Mouse (Mus musculus) forebrain, embryonic 14.5 days (tissue): ENCODE measurements around the gene Wdr73. TPM values are rescaled to one million over a fixed set of nuclear protein-coding genes. Genes with fewer than 3 reads are reported as not detected.

Experiments
- ATAC-seq: fragments of 200-750 bp; cut with Nextera tagmentation; 2 replicates; pipeline ENCODE4 v1.8.0; 2017; ENCODE audit warnings: mild to moderate bottlenecking, moderate library complexity
- DNase-seq: peaks from one replicate; pipeline ENCODE4 v3.0.0-alpha.2; 2015; ENCODE audit warnings: low spot score
- H3K27ac ChIP-seq: fragments of 300-500 bp; sonication (generic); 2 replicates; pipeline ENCODE4 v1.5.1; 2014; ENCODE audit warnings: low read depth, mild to moderate bottlenecking, control low read depth, low read length, moderate library complexity
- H3K27me3 ChIP-seq: fragments of 300-500 bp; sonication (generic); replicated peaks from 2 replicates; pipeline ENCODE4 v1.6.1; 2014; ENCODE audit warnings: low read length, control low read depth, mixed read lengths; ENCODE audit not compliant: control insufficient read depth, insufficient read depth
- H3K36me3 ChIP-seq: fragments of 300-500 bp; sonication (generic); 2 replicates; pipeline ENCODE4 v1.6.1; 2014; ENCODE audit warnings: low read length, control low read depth; ENCODE audit not compliant: control insufficient read depth, insufficient read depth
- H3K4me1 ChIP-seq: fragments of 300-500 bp; sonication (generic); 2 replicates; pipeline ENCODE4 v1.6.1; 2014; ENCODE audit warnings: antibody characterized with exemption, low read length, control low read depth; ENCODE audit not compliant: control insufficient read depth, insufficient read depth
- H3K4me2 ChIP-seq: fragments of 300-500 bp; sonication (generic); 2 replicates; pipeline ENCODE4 v1.6.1; 2014; ENCODE audit warnings: mild to moderate bottlenecking, control low read depth, low read length
- H3K4me3 ChIP-seq: fragments of 300-500 bp; sonication (generic); 2 replicates; pipeline ENCODE4 v1.5.1; 2014; ENCODE audit warnings: low read depth, low read length, control low read depth
- H3K9ac ChIP-seq: fragments of 300-500 bp; sonication (generic); 2 replicates; pipeline ENCODE4 v1.6.1; 2014; ENCODE audit warnings: mild to moderate bottlenecking, low read length, control low read depth, moderate library complexity
- H3K9me3 ChIP-seq: fragments of 300-500 bp; sonication (generic); replicated peaks from 2 replicates; pipeline ENCODE4 v1.6.1; 2016; ENCODE audit warnings: low read length, control low read depth, mixed read lengths; ENCODE audit not compliant: control insufficient read depth
- WGBS: fragments of 180-500 bp; shearing (Covaris S2); extraction: QIAGEN DNeasy Blood & Tissue Kit; methylation state at CpG from one replicate; pipeline ENCODE4 v1.1.7; 2014; 5-methylcytosine and 5-hydroxymethylcytosine counted together
- polyA plus RNA-seq: library from polyadenylated mRNA; unstranded; fragments of >200 nt; fragmentation: Nextera tagmentation; extraction: Ambion mirVana; gene quantifications from 2 replicates; pipeline ENCODE4 v1.2.1, GENCODE M21; 2014

Wdr73 gene
- polyA plus RNA-seq, 1 experiment from 2014 or later: 36.3 TPM

DNA sequence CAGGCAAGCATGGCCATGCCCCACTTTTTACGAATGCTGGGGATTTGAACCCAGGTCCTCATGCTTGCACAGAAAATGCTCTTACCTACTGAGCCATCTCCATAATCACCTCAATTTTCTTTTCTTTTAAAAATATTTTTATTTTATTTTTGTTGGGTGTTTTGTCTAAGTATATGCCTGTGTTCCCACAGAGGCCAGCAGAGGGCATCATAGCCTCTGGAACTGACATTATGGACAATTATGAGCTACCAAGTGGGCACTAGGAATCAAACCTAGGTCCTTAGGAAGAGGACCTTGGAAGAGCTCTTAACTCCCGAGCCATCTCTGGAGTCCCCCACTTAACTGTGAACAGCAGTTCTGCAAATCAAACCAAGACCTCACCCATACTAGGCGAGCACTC lies 47.9 kb downstream of the Wdr73 start:
- no peak overlapping the region for H3K27ac ChIP-seq

GRCm38 (mm10) chr7:80850520-80850919 lies 50.5 kb downstream of the Wdr73 start:
- Histone ChIP-seq H3K4me1 (no peaks in the 10 kb centered on the region), H3K4me2 (no peak overlapping the region), H3K9ac (no peak overlapping the region), H3K27me3 (no peaks in the 10 kb centered on the region), H3K9me3 (no peaks in the 10 kb centered on the region), H3K36me3 (no peaks in the 10 kb centered on the region), H3K4me3 (no peak overlapping the region), H3K27ac (no peak overlapping the region)
- WGBS: 82% methylated on average over 5 of the region's 5 CpGs
- ATAC-seq: no peak
- no peak for DNase-seq

More for the DNA sequence above, 47.9 kb downstream of the Wdr73 start:
- Histone ChIP-seq H3K4me2 (no peak overlapping the region), H3K9ac (no peak overlapping the region), H3K4me1 (no peaks in the 10 kb centered on the region), H3K4me3 (no peak overlapping the region), H3K9me3 (no peaks in the 10 kb centered on the region), H3K27me3 (no peaks in the 10 kb centered on the region), H3K36me3 (no peaks in the 10 kb centered on the region)
- WGBS: 91% methylated on average over 3 of the region's 3 CpGs
- ATAC-seq: no peak
- DNase-seq: no peak

DNA sequence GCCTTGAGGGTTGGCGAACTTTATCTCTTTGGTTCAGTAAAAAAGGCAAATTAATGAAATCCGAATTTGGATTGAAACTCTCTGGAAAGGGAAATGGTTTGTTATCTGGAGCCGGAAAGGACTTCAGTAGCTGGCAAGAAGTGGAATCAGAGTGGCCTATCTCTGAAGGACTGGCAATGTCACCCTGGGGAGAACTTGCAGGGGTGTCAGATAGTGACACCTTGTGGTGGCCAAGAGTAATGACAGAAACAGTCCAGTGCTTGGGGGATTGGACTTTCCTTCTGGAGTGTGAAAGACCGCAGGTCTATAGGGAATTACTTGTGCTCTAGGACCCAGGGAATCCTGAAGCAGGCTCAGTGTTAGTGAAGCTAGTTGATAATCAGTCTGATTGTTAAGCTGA lies 51.4 kb downstream of the Wdr73 start:
- Histone ChIP-seq H3K36me3 (no peaks in the 10 kb centered on the region), H3K4me2 (no peak overlapping the region), H3K27ac (no peak overlapping the region), H3K9ac (no peak overlapping the region), H3K27me3 (no peaks in the 10 kb centered on the region), H3K4me1 (no peaks in the 10 kb centered on the region), H3K9me3 (no peaks in the 10 kb centered on the region), H3K4me3 (no peak overlapping the region)
- 30% methylated on average over 4 of the region's 4 CpGs for whole genome bisulfite sequencing
- ATAC-seq: peak; percentile 60; the same call in 1 of the 2 replicates
- peak; percentile 83 for DNase-seq

DNA sequence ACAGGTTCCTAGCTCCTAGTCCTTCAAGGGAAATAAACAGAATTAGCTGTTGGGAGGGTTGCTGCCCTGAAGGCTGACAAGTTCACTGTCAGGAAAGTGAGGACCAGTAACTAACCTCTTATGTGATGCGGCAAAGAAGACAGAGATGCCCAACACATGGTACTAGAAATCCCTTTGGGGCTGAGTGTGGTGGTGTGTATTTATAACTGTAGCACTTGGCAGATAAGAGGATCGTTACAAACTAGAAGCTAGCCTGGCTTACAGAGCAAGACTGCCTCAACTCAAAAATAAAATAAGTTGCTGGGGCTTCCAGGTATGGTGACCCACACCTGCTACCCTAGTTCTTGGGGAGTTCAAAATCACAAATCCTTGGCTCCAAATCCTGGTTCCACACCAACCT lies 51.8 kb downstream of the Wdr73 start:
- Histone ChIP-seq H3K27me3 (no peaks in the 10 kb centered on the region), H3K36me3 (no peaks in the 10 kb centered on the region), H3K4me3 (no peak overlapping the region), H3K9me3 (no peaks in the 10 kb centered on the region), H3K27ac (no peak overlapping the region), H3K4me2 (no peak overlapping the region), H3K9ac (no peak overlapping the region), H3K4me1 (no peaks in the 10 kb centered on the region)
- 82% methylated on average over 2 of the region's 2 CpGs for WGBS
- ATAC-seq (no peak), DNase-seq (no peak)

GRCm38 (mm10) chr7:80846709-80847108 lies 54.4 kb downstream of the Wdr73 start:
- WGBS: 89% methylated on average over 5 of the region's 5 CpGs
- H3K9me3 ChIP-seq: no peaks in the 10 kb centered on the region
- H3K27ac ChIP-seq: no peak overlapping the region
- H3K4me3 ChIP-seq: no peak overlapping the region
- no peak overlapping the region for H3K9ac ChIP-seq
- DNase-seq (no peak), ATAC-seq (no peak)
- no peaks in the 10 kb centered on the region for H3K27me3 ChIP-seq
- no peaks in the 10 kb centered on the region for H3K36me3 ChIP-seq
- no peak overlapping the region for H3K4me2 ChIP-seq
- H3K4me1 ChIP-seq: no peaks in the 10 kb centered on the region

DNA sequence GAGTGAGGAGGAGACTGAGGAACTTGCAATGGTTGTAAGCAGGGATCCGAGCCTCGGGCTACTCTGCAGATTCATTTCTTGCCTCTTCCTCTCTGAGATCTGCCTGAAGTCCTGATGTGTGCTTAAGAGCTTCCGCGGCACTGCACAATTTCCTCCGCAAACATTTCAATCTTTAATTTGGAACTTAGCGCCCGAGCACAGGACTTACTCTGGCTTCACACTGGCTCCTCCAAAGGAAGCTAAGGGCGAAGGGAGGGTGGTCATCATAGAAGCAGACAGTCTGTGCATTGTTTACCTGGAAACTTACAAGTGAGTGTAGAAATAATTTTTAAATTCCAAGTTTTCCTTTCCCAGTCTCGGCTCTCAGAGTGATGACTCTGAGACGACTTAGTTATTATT lies 54.8 kb downstream of the Wdr73 start:
- H3K4me3 ChIP-seq: no peak overlapping the region
- no peaks in the 10 kb centered on the region for H3K27me3 ChIP-seq
- no peak overlapping the region for H3K9ac ChIP-seq
- 88% methylated on average over 10 of the region's 10 CpGs for WGBS
- no peak overlapping the region for H3K27ac ChIP-seq
- H3K4me2 ChIP-seq: no peak overlapping the region
- no peaks in the 10 kb centered on the region for H3K9me3 ChIP-seq
- no peaks in the 10 kb centered on the region for H3K4me1 ChIP-seq
- no peak for DNase-seq
- no peak for ATAC-seq
- H3K36me3 ChIP-seq: no peaks in the 10 kb centered on the region

DNA sequence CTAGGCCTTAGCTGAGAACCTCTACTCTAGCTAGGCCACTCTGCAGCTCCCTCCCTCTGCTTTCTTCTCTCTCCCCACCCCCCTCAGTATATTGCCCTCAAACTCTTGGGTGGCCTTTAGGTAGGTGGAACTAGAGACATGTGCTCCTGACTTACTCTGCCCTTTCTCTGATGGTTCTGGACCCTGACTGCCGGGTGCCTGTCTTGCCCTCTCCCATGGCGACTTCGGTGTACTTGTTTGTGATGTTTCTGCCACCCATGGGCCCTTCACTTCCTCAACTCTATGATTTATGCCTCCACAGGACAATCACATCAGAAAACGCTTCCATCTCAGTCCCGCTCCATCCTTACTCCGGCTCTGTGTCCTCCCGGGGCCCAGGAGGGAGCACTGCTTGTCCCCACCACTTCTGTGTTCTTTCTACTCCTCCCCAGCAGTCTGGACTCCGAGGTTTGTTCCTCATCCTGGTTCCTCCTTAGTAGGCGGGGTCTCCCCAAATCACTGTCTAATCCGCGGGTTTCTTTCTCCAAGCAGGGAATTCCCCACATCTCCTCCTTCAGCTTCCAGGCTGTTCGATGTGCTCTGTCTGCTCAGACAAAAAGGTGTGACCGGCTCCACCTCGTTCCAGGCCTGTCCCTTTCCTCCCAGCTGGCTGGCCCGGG lies 55.3 kb downstream of the Wdr73 start:
- no peak overlapping the region for H3K4me2 ChIP-seq
- no peak overlapping the region for H3K27ac ChIP-seq
- H3K9ac ChIP-seq: no peak overlapping the region
- DNase-seq (no peak), ATAC-seq (no peak)
- H3K36me3 ChIP-seq: no peaks in the 10 kb centered on the region
- no peak overlapping the region for H3K4me3 ChIP-seq
- no peaks in the 10 kb centered on the region for H3K27me3 ChIP-seq
- 75% methylated on average over 15 of the region's 15 CpGs for WGBS
- H3K9me3 ChIP-seq: no peaks in the 10 kb centered on the region
- H3K4me1 ChIP-seq: no peaks in the 10 kb centered on the region

DNA sequence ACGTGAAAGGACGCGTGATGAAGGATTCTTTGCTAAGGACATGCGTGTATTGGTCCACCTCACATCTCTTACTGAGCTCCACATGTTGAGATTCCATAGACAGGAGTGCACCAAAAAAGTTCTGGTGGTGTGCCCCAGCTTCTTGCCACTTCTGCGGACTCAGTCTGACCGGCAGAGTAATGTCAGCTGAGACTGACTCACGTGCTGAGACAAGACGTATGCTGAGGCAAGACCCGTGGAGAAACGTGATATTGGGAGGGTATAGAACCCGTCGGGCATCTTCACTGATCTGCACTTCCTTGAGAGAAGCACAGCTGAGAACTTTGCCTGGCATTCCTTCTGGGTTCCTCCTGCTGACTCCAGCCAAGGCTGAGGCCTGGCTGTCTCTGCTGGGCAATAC lies 56.4 kb downstream of the Wdr73 start:
- WGBS: 97% methylated on average over 12 of the region's 12 CpGs

DNA sequence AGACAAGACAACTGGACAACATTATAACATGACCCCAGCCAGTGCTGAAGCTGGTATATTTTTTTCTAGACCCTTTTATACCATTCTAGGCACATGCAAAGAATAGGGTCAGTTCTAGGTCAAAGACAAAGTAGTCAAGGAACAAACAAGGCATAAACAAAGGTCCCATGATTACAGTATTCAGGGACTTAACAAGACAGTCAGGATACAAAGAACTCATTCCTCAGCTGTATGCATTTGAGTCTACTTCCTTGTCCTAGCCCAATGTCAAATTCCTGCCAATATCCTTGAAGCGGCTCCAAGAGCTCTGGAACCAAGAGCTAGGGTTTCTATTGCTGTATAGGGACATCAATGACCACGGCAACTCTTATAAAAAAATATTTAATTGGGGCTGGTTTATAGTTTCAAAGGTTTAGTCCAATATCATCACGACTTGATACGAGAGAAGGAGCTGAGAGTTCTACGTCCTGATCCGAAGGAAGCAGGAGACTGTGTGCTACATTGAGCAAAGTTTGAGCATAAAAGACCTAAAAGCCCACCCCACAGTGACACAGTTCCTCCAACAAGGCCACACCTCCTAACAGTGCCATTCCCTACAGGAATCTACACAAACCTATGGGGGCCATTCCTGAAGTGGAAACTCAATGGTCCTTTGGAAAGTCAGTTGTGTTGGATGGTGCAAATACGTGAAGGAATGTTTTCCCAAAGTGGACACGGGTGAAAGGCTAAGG lies 57.0 kb downstream of the Wdr73 start:
- WGBS: 91% methylated on average over 8 of the region's 8 CpGs
- H3K4me2 ChIP-seq: no peak overlapping the region
- no peak for ATAC-seq
- no peak for DNase-seq
- H3K27me3 ChIP-seq: no peaks in the 10 kb centered on the region
- H3K4me1 ChIP-seq: no peaks in the 10 kb centered on the region
- H3K36me3 ChIP-seq: no peaks in the 10 kb centered on the region
- H3K4me3 ChIP-seq: no peak overlapping the region
- no peak overlapping the region for H3K27ac ChIP-seq
- no peaks in the 10 kb centered on the region for H3K9me3 ChIP-seq
- no peak overlapping the region for H3K9ac ChIP-seq

More for the DNA sequence above, 56.4 kb downstream of the Wdr73 start:
- no peak for ATAC-seq
- no peak overlapping the region for H3K27ac ChIP-seq
- H3K36me3 ChIP-seq: no peaks in the 10 kb centered on the region
- no peaks in the 10 kb centered on the region for H3K27me3 ChIP-seq
- no peaks in the 10 kb centered on the region for H3K4me1 ChIP-seq
- no peak overlapping the region for H3K9ac ChIP-seq
- H3K4me2 ChIP-seq: no peak overlapping the region
- no peak for DNase-seq
- no peaks in the 10 kb centered on the region for H3K9me3 ChIP-seq
- no peak overlapping the region for H3K4me3 ChIP-seq
